Mouse (Mus musculus): ENCODE data around the gene Dlgap1.

The Dlgap1 gene

GRCm38 (mm10) chr17:70755039-70755668 is 786.3 kb downstream of the Dlgap1 start:
- CTCF ChIA-PET: interaction anchor here (0.6 kb wide), 3 partner anchors 97 to 469 kb away, joined by 3 to 5 read pairs (median 5); no protein-coding TSS in a partner anchor

GRCm38 (mm10) chr17:70755669-70756263 is 786.9 kb downstream of the Dlgap1 start:
- CTCF ChIA-PET: interaction anchor here (0.6 to 1.2 kb wide), 4 partner anchors 97 to 468 kb away, joined by 3 to 5 read pairs (median 4); no protein-coding TSS in a partner anchor

GRCm38 (mm10) chr17:70762001-70762400 is 793.1 kb downstream of the Dlgap1 start:
- CTCF ChIA-PET: no interaction called here

GRCm38 (mm10) chr17:70762634-70763033 is 793.8 kb downstream of the Dlgap1 start:
- CTCF ChIA-PET: no interaction called here

GRCm38 (mm10) chr17:70765337-70765736 is 796.5 kb downstream of the Dlgap1 start:
- CTCF ChIA-PET: no interaction called here

GRCm38 (mm10) chr17:70765976-70766375 is 797.1 kb downstream of the Dlgap1 start:
- CTCF ChIA-PET: no interaction called here

- CTCF ChIA-PET: interaction anchor here (0.7 kb wide), 1 partner anchor 264 kb away, joined by 10 read pairs; no protein-coding TSS in a partner anchor
Measured at GRCm38 (mm10) chr17:70772120-70772899, 803.4 kb downstream of the Dlgap1 start.

- CTCF ChIA-PET: no interaction called here
Measured at GRCm38 (mm10) chr17:70779770-70780169, 810.9 kb downstream of the Dlgap1 start.

- CTCF ChIA-PET: no interaction called here
Measured at GRCm38 (mm10) chr17:70780726-70781689, 812.1 kb downstream of the Dlgap1 start.

GRCm38 (mm10) chr17:70783273-70783672 is 814.4 kb downstream of the Dlgap1 start:
- CTCF ChIA-PET: no interaction called here

GRCm38 (mm10) chr17:70787366-70787765 is 818.5 kb downstream of the Dlgap1 start:
- CTCF ChIA-PET: no interaction called here

GRCm38 (mm10) chr17:70790801-70791200 is 821.9 kb downstream of the Dlgap1 start:
- CTCF ChIA-PET: no interaction called here

GRCm38 (mm10) chr17:70791596-70792275 is 822.9 kb downstream of the Dlgap1 start:
- CTCF ChIA-PET: no interaction called here

- CTCF ChIA-PET: no interaction called here
Measured at GRCm38 (mm10) chr17:70794291-70794690, 825.4 kb downstream of the Dlgap1 start.

GRCm38 (mm10) chr17:70794722-70795121 is 825.8 kb downstream of the Dlgap1 start:
- CTCF ChIA-PET: no interaction called here

- CTCF ChIA-PET: no interaction called here
Measured at GRCm38 (mm10) chr17:70795196-70795595, 826.3 kb downstream of the Dlgap1 start.

- CTCF ChIA-PET: no interaction called here
Measured at GRCm38 (mm10) chr17:70796940-70797772, 828.3 kb downstream of the Dlgap1 start.

- CTCF ChIA-PET: no interaction called here
Measured at GRCm38 (mm10) chr17:70797773-70798045, 828.8 kb downstream of the Dlgap1 start.

GRCm38 (mm10) chr17:70799266-70799665 is 830.4 kb downstream of the Dlgap1 start:
- CTCF ChIA-PET: no interaction called here

GRCm38 (mm10) chr17:70802022-70802421 is 833.1 kb downstream of the Dlgap1 start:
- CTCF ChIA-PET: no interaction called here

Measured in spleen, embryonic (tissue).